Mouse (Mus musculus) ES-E14 (cell line): Measurements from ENCODE around the gene Cxcl1. TPM values are rescaled to one million over a fixed set of nuclear protein-coding genes. Genes with fewer than 3 reads are reported as not detected.

ENCODE experiments used
- DNase-seq: peaks from one replicate; pipeline ENCODE4 v3.0.0-alpha.2; 2013; ENCODE audit warnings: low read depth, low spot score
- H3K27ac ChIP-seq: 2 replicates; pipeline ENCODE4 v1.5.1; 2012; ENCODE audit warnings: low read depth, mild to moderate bottlenecking, low read length, moderate library complexity, mixed read lengths; ENCODE audit not compliant: poor library complexity, insufficient read depth, severe bottlenecking
- H3K36me3 ChIP-seq: 2 replicates; pipeline ENCODE4 v1.6.1; 2012; ENCODE audit warnings: mild to moderate bottlenecking, low read length, moderate library complexity, mixed read lengths; ENCODE audit not compliant: control insufficient read depth, poor library complexity, insufficient read depth, severe bottlenecking
- H3K4me1 ChIP-seq, 2 experiments: fragments of 150-350 bp in 1 of 2; sonication (generic) in 1 of 2; 2 replicates each; pipeline ENCODE4 v1.6.1; 2012; ENCODE audit warnings: low read length in 2 of 2, mild to moderate bottlenecking in 1 of 2, mixed read lengths in 1 of 2; ENCODE audit not compliant: control insufficient read depth in 2 of 2, insufficient read depth in 2 of 2, poor library complexity in 1 of 2
- H3K4me3 ChIP-seq, 2 experiments: fragments of 150-350 bp in 1 of 2; sonication (generic) in 1 of 2; 2 replicates each; pipeline ENCODE4 v1.5.1; 2012; ENCODE audit warnings: low read length in 2 of 2, low read depth in 1 of 2, mild to moderate bottlenecking in 1 of 2, mixed read lengths in 1 of 2; ENCODE audit not compliant: insufficient read depth in 1 of 2, poor library complexity in 1 of 2, severe bottlenecking in 1 of 2
- H3K9ac ChIP-seq: 2 replicates; pipeline ENCODE4 v1.6.1; 2012; ENCODE audit warnings: low read depth, mild to moderate bottlenecking, low read length, mixed read lengths; ENCODE audit not compliant: poor library complexity, insufficient read depth, severe bottlenecking
- H3K9me3 ChIP-seq: fragments of 150-350 bp; sonication (generic); 2 replicates; pipeline ENCODE4 v1.6.1; 2012; ENCODE audit warnings: low read depth, mild to moderate bottlenecking, low read length; ENCODE audit not compliant: control insufficient read depth, insufficient read depth
- CHD2 ChIP-seq: IDR thresholded peaks from 2 replicates; pipeline ENCODE4 v1.6.1; 2014; ENCODE audit warnings: mild to moderate bottlenecking, low read depth, low read length, inconsistent platforms
- HCFC1 ChIP-seq: IDR thresholded peaks from 2 replicates; pipeline ENCODE4 v1.6.1; 2012; ENCODE audit warnings: low read length, inconsistent platforms, borderline replicate concordance; ENCODE audit not compliant: insufficient read depth
- MAFK ChIP-seq: IDR thresholded peaks from 2 replicates; pipeline ENCODE4 v1.6.1; 2014; ENCODE audit warnings: mild to moderate bottlenecking, low read depth, low read length, inconsistent platforms; ENCODE audit not compliant: insufficient read depth
- ZC3H11A ChIP-seq: IDR thresholded peaks from 2 replicates; pipeline ENCODE4 v1.6.1; 2012; ENCODE audit warnings: low read depth, mild to moderate bottlenecking, inconsistent platforms, low read length, borderline replicate concordance
- ZNF384 ChIP-seq: IDR thresholded peaks from 2 replicates; pipeline ENCODE4 v1.6.1; 2012; ENCODE audit warnings: low read depth, low read length, inconsistent platforms
- in situ Hi-C, 2 experiments: fragments of 600-800 bp; cut with MboI; formaldehyde crosslinking; loops; one replicate each; pipeline ENCODE4 v1.15.1; 2025; ENCODE audit warnings: low sequenced_read_pairs in 2 of 2, inconsistent platforms in 1 of 2; ENCODE audit not compliant: unreplicated experiment in 2 of 2
- total RNA-seq: library from RNA; depleted of rRNA; stranded (reverse); fragments of 300-350 nt; gene quantifications from 2 replicates; pipeline ENCODE4 v1.2.3, GENCODE M21; 2012

Gene Cxcl1
- total RNA-seq, 1 experiment = 0.45 TPM

DNA sequence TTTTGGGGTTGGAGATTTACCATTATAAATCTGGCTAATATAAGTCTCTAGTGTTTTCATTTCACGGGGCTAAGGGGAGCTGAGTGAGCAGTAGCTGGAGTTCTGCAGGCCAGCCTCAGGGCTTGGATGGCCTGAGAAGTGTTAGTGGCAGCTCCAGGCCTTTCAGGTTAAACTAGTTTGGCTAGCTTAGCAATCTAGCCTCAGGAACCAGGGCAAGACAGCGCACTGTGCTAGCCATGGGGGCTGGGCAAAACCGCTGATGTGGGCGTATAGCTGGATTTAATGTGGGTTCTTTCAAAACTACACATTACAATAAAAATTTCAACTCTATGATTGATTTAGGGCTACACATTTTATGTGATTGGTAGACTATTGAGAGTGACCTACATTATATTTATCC is 31.9 kb downstream of the Cxcl1 start:
- no peak for TF ChIP-seq HCFC1
- TF ChIP-seq ZC3H11A = no peak
- TF ChIP-seq ZNF384 = no peak
- no peak for TF ChIP-seq CHD2
- TF ChIP-seq MAFK = no peak
- no peak overlapping the region for H3K4me3 ChIP-seq
- no peaks in the 10 kb centered on the region for H3K9me3 ChIP-seq
- H3K27ac ChIP-seq = no peak overlapping the region
- H3K4me1 ChIP-seq = no peaks in the 10 kb centered on the region
- H3K9ac ChIP-seq = no peak overlapping the region
- no peak for DNase-seq
- in situ Hi-C loops = loop anchor here (25.0 kb wide), 2 partner anchors 261 to 711 kb away; partner anchors contain the start of gene Cox18 (in 1 of the 2)
- H3K36me3 ChIP-seq = no peaks in the 10 kb centered on the region

DNA sequence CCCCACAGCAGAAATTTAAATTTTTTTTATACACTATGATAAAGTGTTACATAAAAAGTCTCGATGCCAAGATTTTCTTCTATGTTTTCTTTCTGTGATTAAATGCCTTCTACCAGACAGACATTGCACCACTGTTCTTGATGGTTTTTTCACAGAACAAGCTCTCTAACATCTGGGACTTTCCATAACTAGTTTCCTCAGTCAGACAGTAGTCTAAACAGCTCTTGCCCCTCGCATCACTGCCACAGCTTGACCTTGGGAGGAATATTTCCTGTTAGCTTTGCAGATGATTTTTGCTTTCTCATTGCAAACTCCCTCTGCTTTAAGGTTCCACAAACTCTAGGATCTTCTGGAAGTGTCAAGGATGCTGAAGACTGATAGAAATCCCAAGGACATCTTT is 39.5 kb downstream of the Cxcl1 start:
- Histone ChIP-seq H3K9me3 (no peaks in the 10 kb centered on the region), H3K9ac (peak overlapping the region; percentile 72; the same call in 1 of the 2 replicates), H3K36me3 (no peaks in the 10 kb centered on the region), H3K27ac (no peak overlapping the region), H3K4me1 (peaks cover 0 to 2% of the 10 kb centered on the region in 2 experiments; a peak in 1 of 4 replicates), H3K4me3 (peak overlapping the region; percentile 66 to 71)
- in situ Hi-C loops = no loop called here
- TF ChIP-seq ZNF384 (no peak), HCFC1 (no peak), CHD2 (no peak), ZC3H11A (no peak), MAFK (no peak)
- DNase-seq = no peak

DNA sequence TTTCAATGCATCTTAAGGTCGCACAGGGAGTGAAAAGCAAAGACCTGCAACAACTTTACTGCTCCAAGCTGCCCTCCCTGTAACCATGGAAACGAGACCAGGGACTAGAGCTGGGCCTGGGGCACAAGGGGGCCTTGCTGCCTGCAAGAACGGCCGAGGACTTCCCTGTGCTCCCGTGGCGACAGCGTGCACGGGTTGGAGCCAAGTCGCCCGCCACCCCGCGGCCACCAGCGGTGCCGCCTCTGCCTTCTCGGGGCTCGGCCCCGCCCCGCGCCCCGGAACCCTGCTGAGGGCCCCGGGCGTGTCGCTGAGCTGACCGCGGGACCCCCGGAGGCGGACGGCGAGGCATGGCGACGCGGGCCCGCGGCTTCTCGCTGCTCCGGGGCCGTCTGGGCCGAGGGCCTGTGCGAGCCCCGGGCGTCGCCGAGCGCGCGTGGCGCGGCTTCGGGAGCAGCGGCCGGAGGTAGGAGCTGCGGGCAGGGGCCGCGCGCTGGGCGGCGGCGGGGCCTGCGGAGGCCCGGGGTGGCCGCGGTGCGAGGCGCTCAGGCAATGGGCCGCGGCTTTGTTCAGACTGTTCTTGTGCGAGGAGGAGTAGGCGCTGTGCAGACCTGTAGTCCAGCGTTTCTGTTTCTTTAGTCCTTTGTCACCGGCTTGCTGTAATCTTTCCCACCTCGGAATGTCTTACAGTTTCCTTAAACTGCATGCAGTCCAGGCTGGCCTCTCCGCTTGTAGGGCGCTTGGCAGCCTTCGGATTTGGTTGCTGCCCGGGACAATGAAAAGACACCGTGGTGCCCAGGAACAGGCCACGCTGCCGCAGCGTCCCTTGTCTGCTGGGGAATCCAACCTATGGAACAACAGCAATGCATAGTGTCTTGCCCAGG is 40.2 kb downstream of the Cxcl1 start, which contains the start of gene Mthfd2l:
Mthfd2l (plus strand) TSS at position 147 of the 881 bp plus-strand sequence.
- Histone ChIP-seq H3K9me3 (no peaks in the 10 kb centered on the region), H3K4me1 (peaks cover 0 to 2% of the 10 kb centered on the region in 2 experiments; a peak in 1 of 4 replicates), H3K36me3 (no peaks in the 10 kb centered on the region), H3K27ac (no peak within 1 kb of the TSS), H3K9ac (peak within 1 kb of the TSS; percentile 72), H3K4me3 (peak within 1 kb of the TSS; percentile 66 to 71)
- in situ Hi-C loops = no loop called here
- DNase-seq = peak; percentile 71
- no peak for TF ChIP-seq ZNF384
- TF ChIP-seq ZC3H11A = no peak
- TF ChIP-seq HCFC1 = no peak
- no peak for TF ChIP-seq CHD2

- Histone ChIP-seq H3K9me3 (no peaks in the 10 kb centered on the region), H3K36me3 (no peaks in the 10 kb centered on the region), H3K4me3 (peak overlapping the region; percentile 66 to 71), H3K27ac (no peak overlapping the region), H3K4me1 (peaks cover 0 to 2% of the 10 kb centered on the region in 2 experiments; a peak in 1 of 4 replicates), H3K9ac (0 out of 2 replicates have a peak overlapping the region, but pooled peaks have one; percentile 72)
- TF ChIP-seq CHD2 (no peak), HCFC1 (no peak), ZC3H11A (no peak)
- in situ Hi-C loops = no loop called here
- DNase-seq = no peak
Measured at GRCm38 (mm10) chr5:90931911-90932310, 40.9 kb downstream of the Cxcl1 start.
